Mouse (Mus musculus) spleen, postnatal 10 days (tissue): ENCODE data around the gene March4.

ENCODE experiments used
- DNase-seq, 2 experiments: peaks; one replicate each; pipeline ENCODE4 v3.0.0; 2021 to 2022; ENCODE audit warnings: low spot score in 2 of 2

March4 gene

GRCm38 (mm10) chr1:72530516-72531196 is 6.1 kb downstream of the March4 start:
- DNase-seq: no peak

- no peak for DNase-seq
Observed at GRCm38 (mm10) chr1:72529192-72529591, 7.5 kb downstream of the March4 start.

- DNase-seq: no peak
Observed at GRCm38 (mm10) chr1:72523601-72524000, 13.1 kb downstream of the March4 start.

GRCm38 (mm10) chr1:72510778-72511520 is 25.8 kb downstream of the March4 start:
- DNase-seq: no peak

GRCm38 (mm10) chr1:72509551-72509950 is 27.2 kb downstream of the March4 start:
- no peak for DNase-seq

- no peak for DNase-seq
Observed at GRCm38 (mm10) chr1:72507670-72508069, 29.1 kb downstream of the March4 start.

- DNase-seq: no peak
Observed at GRCm38 (mm10) chr1:72506202-72506601, 30.5 kb downstream of the March4 start.

GRCm38 (mm10) chr1:72497609-72498008 is 39.1 kb downstream of the March4 start:
- no peak for DNase-seq

GRCm38 (mm10) chr1:72493454-72493853 is 43.3 kb downstream of the March4 start:
- DNase-seq: no peak

- DNase-seq: no peak
Observed at GRCm38 (mm10) chr1:72492666-72493065, 44.1 kb downstream of the March4 start.

GRCm38 (mm10) chr1:72491307-72491706 is 45.4 kb downstream of the March4 start:
- no peak for DNase-seq

- DNase-seq: no peak
Observed at GRCm38 (mm10) chr1:72490801-72491200, 45.9 kb downstream of the March4 start.

- DNase-seq: no peak
Observed at GRCm38 (mm10) chr1:72490193-72490592, 46.5 kb downstream of the March4 start.

- no peak for DNase-seq
Observed at GRCm38 (mm10) chr1:72476594-72476993, 60.1 kb downstream of the March4 start.

- DNase-seq: no peak
Observed at GRCm38 (mm10) chr1:72469075-72469474, 67.7 kb downstream of the March4 start.

GRCm38 (mm10) chr1:72468466-72469003 is 68.2 kb downstream of the March4 start:
- no peak for DNase-seq

GRCm38 (mm10) chr1:72464926-72465583 is 71.7 kb downstream of the March4 start:
- no peak for DNase-seq

- no peak for DNase-seq
Observed at GRCm38 (mm10) chr1:72462516-72462915, 74.2 kb downstream of the March4 start.

- no peak for DNase-seq
Observed at GRCm38 (mm10) chr1:72457652-72458051, 79.1 kb downstream of the March4 start.

- DNase-seq: no peak
Observed at GRCm38 (mm10) chr1:72455923-72456322, 80.8 kb downstream of the March4 start.

GRCm38 (mm10) chr1:72454733-72455201 is 82.0 kb downstream of the March4 start:
- DNase-seq: no peak

- DNase-seq: no peak
Observed at GRCm38 (mm10) chr1:72452839-72453238, 83.9 kb downstream of the March4 start.
